Mouse (Mus musculus) bone marrow, adult 2 months (tissue): ENCODE measurements around the gene Psap.

Experiments used
- CTCF ChIP-seq: fragments of 200-500 bp; IDR thresholded peaks from 2 replicates; pipeline ENCODE4 v1.5.1; 2011; ENCODE audit warnings: low read length, control low read depth; ENCODE audit not compliant: control insufficient read depth, insufficient read depth
- POLR2A ChIP-seq: fragments of 200-500 bp; IDR thresholded peaks from 2 replicates; pipeline ENCODE4 v1.6.1; 2011; ENCODE audit warnings: low read depth, mild to moderate bottlenecking, control low read depth, low read length, borderline replicate concordance; ENCODE audit not compliant: control insufficient read depth

GRCm38 (mm10) chr10:60335021-60335420, 57.6 kb downstream of the Psap start:
- TF ChIP-seq CTCF: no peak
- TF ChIP-seq POLR2A: no peak
